Mouse (Mus musculus) adrenal gland, postnatal 4 days (tissue): ENCODE measurements at regions not wholly inside any gene's neighbourhood (a gene's known extent, or its start where the extent isn't known, plus 50 kb on each side); places are given as distances from the start of the nearest gene placed in this dataset. TPM values are rescaled to one million over a fixed set of nuclear protein-coding genes. Genes with fewer than 3 reads are reported as not detected.

ENCODE experiments used
- microRNA-seq: library from miRNA; unstranded; fragments of <30 nt; microRNA quantifications from one replicate; pipeline ENCODE4 v1.2.0, GENCODE M21; 2021

Small RNA genes lying in the stretch of these regions (microRNA-seq; reads per million reads assigned to microRNA genes)
- gene Gm22243: not detected
- gene Gm25510: not detected
- not detected for gene Gm26303
- gene Mir467h: not detected
